Mouse (Mus musculus): ENCODE measurements around the gene Dnal1.

Gene Dnal1

GRCm38 (mm10) chr12:84185547-84185946 is 71.4 kb downstream of the Dnal1 start:
- no peak for DNase-seq (ENCODE audit: low read depth, low spot score)

DNA sequence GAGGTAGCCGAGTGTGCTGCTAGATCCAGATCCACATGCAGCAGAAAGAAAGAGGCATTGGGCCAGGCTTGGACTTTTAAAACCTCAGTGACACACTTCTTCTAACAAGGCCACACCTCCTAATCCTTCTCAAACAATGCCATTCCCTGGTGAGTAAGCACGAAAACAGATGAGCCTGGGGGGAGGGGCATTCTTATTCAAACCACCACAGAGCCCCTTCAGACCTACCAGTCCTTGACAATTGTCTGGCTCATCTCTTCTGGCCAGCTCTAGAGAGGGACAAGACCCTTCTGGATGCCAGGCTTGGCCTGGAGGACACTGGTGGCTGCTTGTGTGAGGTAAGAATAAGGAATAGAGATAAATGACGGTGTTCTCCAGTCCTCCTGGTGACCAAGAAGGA is 72.4 kb downstream of the Dnal1 start:
- DNase-seq (ENCODE audit: low read depth, low spot score) = no peak

DNA sequence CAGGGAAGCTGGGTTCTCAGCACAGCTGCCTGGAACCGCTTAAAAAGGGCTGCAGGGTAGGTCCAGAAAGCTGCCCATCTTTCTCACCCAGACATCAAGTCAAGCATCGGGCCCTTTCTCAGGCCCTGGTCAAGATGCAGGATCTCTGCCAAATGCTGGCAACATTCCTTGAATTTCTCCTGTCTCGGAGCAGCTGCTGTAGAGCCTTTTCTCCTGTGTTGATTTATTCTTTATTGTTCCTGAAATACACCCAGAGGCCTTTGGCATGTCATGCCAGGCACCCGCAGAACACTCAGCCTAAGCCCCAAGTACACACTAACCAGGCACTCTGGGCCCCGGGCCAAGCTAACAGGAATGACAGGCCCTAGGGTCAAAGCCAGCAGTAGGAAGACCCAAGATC is 72.8 kb downstream of the Dnal1 start:
- no peak for DNase-seq (ENCODE audit: low read depth, low spot score)

DNA sequence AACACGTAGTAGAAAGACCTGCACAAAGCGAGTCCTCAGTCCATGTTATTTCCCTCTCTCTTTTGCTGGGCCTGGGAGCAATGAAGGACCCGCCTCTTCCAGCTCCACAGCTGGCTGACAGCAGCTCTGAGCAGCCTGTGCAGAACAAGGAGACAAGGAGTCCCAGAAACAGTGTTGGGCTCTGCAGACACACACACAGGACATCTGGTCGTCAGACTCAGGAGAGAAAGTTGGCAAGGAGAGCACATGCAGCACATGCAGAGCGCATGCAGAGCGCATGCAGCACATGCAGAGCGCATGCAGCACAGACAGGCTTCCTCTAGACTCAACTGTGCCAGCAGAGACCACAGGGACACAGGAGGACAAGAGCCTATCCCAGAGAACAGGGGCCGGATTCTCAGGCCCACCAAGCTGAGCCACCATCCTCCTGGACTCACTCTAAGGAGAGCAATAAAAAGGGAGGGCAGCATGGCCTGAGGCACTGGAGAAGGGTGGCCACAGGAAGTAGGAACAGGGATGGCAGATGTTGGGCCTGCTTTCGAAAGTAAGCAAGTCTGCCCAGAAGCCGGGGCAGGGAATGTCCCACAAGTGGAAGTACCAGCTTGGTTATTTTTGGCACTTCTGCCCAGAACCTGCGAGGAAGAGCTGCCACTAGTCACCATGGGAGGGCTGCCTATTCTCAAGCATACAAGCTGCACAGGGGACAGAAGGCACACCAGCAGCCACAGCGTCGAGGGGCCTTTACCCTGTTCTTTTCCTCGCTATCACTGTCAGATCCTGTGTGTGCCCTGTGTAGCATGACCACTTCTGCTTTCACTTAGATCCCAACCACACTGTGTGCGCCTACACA is 73.8 kb downstream of the Dnal1 start:
- no peak for DNase-seq (ENCODE audit: low read depth, low spot score)

- no peak for DNase-seq (ENCODE audit: low read depth, low spot score)
Measured at GRCm38 (mm10) chr12:84188881-84189444, 74.8 kb downstream of the Dnal1 start.

GRCm38 (mm10) chr12:84190151-84190820 is 76.1 kb downstream of the Dnal1 start:
- no peak for DNase-seq (ENCODE audit: low read depth, low spot score)

DNA sequence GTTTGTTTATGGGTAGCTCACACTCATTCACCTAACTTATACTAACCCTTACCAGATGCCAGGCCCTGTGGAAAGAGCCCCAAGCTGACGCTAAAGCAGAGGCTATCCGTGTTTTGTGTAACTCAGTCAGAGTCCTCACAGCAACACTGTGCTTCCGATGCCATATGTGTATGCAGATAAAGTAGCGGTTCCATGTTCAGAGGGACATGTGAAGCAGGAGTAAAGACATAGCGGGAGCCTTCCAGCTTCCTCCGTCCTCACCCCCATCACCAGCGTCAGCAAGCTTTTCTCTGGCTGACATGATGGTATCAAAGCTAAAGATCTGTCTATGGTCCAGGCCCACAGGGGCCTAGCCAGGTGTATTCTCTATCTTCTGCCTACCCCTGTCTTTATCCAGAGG is 77.0 kb downstream of the Dnal1 start:
- no peak for DNase-seq (ENCODE audit: low read depth, low spot score)

- DNase-seq (ENCODE audit: low read depth, low spot score) = no peak
Measured at GRCm38 (mm10) chr12:84191770-84192169, 77.6 kb downstream of the Dnal1 start.

DNA sequence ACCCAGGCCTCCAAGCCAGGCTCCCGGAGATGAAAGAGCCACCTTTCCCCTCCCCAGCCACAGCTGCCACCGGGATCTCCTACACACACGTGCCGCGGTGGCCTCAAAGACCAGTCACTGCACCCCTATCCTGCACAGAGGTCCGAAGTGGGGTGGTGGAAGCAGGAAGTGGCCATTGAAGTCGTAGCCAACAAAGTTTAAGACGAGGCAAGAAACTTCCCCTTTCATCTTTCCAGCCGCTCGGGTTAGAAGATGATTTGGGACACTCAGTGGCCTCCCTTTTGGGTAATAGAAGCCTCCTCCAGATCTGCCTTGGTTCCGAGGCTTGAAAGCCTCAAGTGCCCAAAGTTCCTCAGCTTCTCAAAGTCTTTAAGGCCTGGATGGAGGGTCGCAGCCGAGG is 78.1 kb downstream of the Dnal1 start:
- no peak for DNase-seq (ENCODE audit: low read depth, low spot score)

DNA sequence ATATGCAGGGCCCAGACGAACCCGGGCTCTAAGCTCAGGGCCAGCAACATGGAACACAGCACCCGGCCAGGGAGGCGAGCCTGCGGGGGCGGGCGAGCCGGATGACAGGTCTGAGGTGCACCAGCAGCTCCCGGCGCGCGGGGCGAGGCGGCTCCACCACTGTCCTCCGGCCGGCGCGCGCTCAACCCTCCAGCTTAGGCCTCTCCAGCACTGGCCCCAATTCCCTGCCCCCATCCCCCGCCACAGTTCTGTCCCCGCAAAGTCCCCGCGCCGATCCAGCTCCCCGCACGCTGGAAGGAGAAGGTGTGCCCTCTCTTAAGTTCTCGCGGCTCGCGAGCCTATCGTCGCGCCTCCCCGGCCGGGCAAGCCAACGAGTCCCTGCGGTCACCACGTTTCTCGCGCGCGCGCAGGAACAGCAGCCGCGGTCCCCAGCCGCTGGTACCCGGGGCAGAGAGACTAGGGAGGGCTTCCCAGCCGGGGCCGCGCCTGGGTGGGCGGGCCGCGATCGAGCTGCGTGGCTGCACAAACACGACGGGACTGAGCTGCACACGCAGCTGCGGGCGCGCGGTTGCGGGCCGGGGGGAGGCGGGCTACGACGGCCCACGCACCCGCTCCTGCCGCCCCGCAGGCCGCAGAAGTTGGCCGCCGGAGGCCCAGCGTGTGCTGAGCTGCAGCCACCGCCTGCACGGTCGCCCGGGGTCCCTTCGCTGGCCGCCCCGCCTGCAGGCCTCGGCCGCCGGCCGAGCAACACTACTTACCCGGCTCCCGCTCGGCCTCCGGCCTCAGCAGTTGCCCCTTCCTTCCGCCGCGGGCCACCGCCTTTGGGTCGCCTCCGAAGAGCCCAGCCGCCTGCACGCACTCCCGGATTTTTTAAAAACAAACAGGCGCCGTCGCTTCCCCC is 78.8 kb downstream of the Dnal1 start:
- DNase-seq (ENCODE audit: low read depth, low spot score) = no peak

- peak; percentile 70 for DNase-seq (ENCODE audit: low read depth, low spot score)
Measured at GRCm38 (mm10) chr12:84193642-84194399, 79.7 kb downstream of the Dnal1 start.

- no peak for DNase-seq (ENCODE audit: low read depth, low spot score)
Measured at GRCm38 (mm10) chr12:84194400-84195109, 80.4 kb downstream of the Dnal1 start.

GRCm38 (mm10) chr12:84195195-84195594 is 81.0 kb downstream of the Dnal1 start:
- no peak for DNase-seq (ENCODE audit: low read depth, low spot score)

All from WW6 (cell line).